Mouse (Mus musculus) C2C12 (cell line): Measurements from ENCODE around the gene Ocm.

ENCODE experiments used
- CTCF ChIP-seq: IDR thresholded peaks from one replicate; pipeline ENCODE4 v1.5.1; 2011; ENCODE audit not compliant: control insufficient read depth, insufficient read depth, insufficient read length
- USF1 ChIP-seq: IDR thresholded peaks from one replicate; pipeline ENCODE4 v1.6.1; 2011; ENCODE audit warnings: low read depth, mild to moderate bottlenecking, control low read depth, moderate library complexity

DNA sequence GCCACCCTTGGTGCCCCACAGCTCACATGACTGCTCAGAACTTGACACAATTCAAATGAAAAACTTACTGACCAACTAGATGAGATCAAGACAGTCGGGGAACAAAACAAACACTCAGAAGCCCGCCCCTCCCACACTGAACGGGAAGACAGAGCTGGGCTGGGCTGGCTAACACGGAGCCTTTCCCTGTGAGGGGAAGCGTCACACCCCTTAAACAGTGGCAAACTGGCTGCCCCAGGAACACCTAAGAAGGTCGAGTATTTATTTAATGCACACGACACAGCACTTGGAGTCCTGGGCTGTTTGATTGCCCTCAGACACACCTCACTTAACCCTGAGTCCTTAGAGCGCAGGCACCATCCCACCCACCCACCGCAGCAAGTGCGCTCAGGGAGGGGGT is 33.8 kb downstream of the Ocm start:
- TF ChIP-seq USF1 (no peak), CTCF (no peak)
